Mouse (Mus musculus) heart, adult 2 months (tissue): ENCODE data around the gene Itpka.

Experiments used
- CTCF ChIP-seq: fragments of 200-600 bp; IDR thresholded peaks from 2 replicates; pipeline ENCODE4 v1.8.1; 2022; ENCODE audit warnings: antibody characterized with exemption, mild to moderate bottlenecking, moderate library complexity
- POLR2A ChIP-seq: fragments of 200-500 bp; IDR thresholded peaks from 2 replicates; pipeline ENCODE4 v1.6.1; 2011; ENCODE audit warnings: mild to moderate bottlenecking, low read depth, low read length, control low read depth; ENCODE audit not compliant: insufficient read depth

DNA sequence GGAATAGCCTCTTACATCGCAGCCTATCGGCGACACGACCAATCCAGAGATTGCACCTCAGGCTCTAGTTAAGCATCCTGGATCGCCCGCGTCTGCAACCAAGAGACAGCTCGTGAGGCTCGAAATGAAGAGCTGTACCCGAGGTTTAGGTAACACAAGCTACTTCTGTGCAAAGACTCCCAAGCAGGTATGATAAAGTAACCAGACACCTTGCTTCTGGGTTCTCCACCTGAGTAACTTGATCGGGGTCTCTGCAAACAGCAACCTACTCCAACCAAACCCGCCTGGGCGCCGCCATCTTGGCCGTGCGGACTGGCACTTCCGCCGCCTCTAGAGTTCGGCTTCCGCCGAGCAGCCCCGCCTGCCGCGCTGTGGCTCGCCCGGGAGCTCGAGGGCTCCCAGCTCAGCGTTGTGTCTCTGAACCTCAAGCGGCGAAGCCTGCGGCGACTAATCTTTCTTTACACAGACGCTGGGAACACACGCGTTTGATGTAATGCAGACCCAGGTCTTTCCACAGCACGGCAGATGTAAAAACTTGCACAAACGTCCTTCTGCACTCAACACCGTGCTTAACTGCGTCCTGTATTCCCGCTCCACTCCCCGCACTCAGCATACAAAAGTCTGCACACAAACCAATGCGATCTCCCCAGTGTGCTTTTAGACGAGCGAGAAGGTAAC lies 45.2 kb downstream of the Itpka start, which contains the start of gene Rpap1:
- TF ChIP-seq CTCF = no peak; the same call in 1 of the 2 replicates
- peak; percentile 91 for TF ChIP-seq POLR2A
